Mouse (Mus musculus) CH12F3 (cell line): Measurements from ENCODE around the gene Jtb.

ENCODE experiments used
- in situ Hi-C: fragments of 300-500 bp; cut with MboI; formaldehyde crosslinking; loops from 2 replicates; pipeline ENCODE4 v1.14.3; 2020; ENCODE audit warnings: low sequenced_read_pairs

Jtb gene

DNA sequence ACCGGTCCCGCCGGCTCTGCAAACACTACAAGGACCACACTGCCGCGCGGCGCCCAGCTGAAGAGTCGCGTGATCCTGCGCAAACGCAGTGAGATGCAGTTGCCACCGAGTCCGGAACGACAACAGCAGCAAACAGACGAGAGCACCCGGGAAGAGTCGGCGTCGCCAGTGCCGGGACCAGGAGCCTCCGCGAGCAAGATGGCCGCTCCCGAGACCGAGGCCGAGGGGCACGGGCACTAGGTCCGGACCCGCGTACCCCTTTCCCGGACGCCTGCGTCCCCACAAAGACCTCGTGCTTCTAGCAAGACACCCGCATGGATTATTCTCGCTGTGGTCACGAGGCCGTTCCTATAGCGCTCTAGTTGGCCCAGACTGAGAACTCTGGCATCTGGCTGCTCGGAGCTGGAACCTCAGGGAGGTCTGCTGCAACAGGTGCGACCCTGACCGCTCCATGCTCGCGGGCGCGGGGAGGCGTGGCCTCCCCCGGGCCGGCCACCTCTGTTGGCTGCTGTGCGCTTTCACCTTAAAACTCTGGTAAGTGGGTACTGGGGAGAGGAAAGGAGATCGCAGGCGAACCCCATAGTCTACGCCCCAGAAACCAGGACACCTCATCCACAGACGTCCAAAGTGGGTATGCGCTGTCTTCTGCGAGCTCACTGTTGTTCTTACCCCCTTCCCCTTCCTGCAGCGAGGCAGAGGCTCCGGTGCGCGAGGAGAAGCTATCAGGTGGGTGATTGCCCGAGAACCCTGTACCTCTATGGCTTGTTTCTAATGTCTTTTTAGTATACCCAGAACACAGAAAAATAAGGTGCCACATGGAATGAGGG lies at the start of gene Jtb:
Gene Jtb (plus strand): TSS at position 91 of the 827 bp plus-strand sequence.
- in situ Hi-C loops, result no loop called here

DNA sequence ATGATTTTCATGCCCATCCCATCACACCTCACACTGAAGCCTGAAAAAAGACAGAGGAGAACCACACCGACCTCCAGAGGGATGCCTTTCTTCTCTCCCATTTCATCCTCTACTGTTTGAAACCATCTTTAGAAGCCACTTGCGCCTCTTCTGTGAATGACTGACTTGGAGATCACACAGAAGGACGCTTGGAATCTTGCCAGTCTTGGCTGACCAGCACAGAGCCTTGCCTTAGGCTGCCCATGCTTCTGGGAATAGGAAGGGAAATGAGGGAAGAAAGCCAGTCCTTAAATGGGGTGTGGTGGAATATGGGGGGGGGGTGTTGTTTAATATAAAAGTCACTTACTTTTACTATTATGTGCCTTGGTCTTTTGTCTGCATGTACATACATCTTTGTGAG lies 47.8 kb upstream of the Jtb start:
- in situ Hi-C loops, result no loop called here

DNA sequence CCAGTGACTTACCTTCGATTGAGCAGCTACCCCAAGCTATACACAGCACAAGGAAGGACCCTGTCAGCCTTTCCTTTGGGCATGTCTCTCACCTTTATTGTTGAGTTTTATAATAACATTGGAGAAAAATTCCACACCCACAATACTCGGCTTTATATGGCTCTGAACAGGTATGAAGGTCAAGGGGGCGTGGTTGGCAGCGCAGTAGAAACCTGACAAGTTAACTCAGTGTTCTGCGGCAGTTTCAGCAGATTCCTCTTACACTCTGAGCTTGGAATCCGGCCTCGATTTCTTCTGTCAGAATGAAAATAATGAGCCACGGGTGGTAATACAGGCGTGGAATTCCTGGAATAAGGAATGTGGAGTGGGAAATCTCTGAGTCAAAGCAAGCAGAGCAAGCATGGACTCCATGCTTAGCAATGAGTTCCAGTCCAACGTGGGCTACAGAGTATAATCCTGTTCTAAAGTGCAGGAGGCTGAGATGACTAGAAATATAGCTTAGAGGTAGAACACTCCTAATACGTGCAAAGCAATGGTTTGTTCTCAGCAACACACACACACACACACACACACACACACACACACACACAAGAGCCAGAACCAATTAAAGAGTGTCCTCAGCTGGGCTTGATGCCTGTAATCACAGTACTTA lies 40.4 kb upstream of the Jtb start:
- in situ Hi-C loops, result no loop called here

DNA sequence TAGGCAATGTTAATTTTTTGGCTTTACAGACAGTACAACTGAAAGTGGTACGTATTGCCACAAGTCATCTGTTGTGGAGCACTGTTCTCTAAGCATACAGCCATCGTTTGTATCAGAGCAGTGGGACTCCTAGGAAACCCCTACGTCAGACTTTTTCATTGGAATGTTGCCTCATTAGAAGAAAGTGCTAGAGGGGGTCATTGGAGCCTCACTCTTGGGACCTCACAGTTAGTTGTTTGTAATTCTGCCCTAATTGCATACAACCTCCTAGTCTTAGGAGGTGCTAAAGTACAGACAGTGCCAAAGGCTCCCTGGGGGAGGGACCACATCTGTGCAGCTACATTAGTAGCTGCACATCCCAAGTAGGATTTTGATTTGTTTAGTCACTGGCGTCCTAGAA lies 36.6 kb upstream of the Jtb start:
- in situ Hi-C loops, result no loop called here

DNA sequence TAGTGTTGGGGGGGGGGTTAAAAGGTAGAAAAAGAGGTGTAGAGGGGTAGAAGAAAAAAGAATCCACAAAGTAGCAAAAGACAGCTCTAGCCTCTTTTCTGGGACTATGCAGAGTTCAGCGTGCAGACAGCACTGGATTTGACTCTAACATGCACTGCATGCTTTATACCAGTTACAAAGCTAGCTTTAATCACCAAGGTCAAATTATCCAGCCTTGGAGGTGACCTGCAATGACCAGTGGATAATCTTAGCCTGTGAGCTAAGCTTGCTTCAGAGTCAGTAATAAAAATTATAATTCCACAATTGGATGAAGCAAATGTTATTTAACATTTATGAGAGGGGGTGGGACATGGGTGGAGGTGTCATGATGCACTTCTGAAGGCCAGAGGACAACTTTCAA lies 35.8 kb upstream of the Jtb start:
- in situ Hi-C loops, result no loop called here

DNA sequence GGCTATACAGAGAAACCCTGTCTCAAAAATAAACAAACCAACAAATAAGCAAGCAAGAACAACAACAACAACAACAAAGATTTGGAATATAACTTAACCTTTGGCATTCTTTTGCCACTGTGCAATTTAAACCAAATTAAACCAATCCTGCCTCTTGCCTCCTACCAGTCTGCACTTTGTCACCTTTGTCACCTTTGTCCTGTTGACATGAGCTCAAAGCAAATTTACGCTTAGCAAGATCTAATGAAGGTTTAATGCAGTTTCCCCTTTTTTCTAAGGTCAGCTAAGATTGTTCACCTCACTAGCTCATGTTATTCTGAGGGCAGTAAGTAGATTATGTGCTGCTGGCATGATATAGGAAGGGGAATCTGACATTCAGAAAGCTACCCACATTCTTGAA lies 33.8 kb upstream of the Jtb start:
- in situ Hi-C loops, result no loop called here

DNA sequence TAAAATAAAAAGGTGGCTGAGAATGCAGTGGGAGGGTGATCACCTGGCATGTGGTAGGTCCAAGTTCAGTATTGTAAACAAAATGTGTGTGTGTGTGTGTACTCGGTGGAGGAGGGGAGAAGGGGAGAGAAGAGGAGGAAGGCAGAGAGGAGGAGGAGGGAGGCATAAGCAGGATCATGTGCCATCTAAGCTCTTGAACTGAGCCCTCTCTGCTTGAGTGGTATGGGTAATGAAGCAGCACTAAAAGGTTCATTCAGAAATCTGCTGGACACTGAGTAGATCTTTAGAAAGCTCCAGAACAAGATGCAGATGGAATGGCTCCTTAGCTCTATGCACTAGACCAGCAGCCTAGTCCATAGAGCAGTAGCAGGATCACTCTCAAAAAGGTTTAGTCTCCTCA lies 28.5 kb upstream of the Jtb start:
- in situ Hi-C loops, result no loop called here

DNA sequence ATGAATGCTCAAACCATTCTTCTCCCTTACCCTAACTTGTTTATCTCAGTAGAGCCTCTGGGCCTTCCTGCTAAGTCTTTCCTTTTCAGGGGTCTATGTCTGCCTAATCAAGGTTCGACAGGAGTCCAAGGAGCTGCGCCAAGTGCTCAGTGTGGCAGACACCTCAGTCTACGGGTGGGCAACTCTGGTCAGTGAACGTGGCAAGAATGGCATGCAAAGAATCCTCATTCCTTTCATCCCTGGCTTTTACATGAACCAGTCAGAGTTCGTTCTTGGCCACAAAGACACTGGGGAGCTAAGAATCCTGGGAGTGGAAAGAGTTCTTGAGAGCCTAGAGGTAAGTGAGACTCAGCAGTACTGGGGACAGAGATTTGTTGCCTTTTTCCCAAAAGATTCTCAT lies 27.8 kb upstream of the Jtb start:
- in situ Hi-C loops, result no loop called here

DNA sequence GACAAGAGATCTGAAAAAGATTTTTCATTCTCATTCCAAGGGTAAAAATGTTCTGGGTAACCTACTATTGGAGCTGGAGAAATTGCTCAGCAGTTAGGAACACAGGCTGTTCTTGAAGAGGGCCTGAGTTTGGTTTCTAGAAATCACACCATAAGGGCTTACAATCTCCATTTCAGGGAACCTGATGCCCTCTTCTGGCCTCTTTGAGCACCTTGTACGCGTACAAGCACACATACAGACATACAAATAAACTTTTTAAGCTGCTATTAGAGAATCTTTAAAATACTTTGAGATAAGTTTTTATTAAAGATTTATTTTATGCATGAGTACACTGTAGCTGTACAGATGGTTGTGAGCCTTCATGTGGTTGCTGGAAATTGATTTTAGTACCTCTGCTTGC lies 26.8 kb upstream of the Jtb start:
- in situ Hi-C loops, result no loop called here

DNA sequence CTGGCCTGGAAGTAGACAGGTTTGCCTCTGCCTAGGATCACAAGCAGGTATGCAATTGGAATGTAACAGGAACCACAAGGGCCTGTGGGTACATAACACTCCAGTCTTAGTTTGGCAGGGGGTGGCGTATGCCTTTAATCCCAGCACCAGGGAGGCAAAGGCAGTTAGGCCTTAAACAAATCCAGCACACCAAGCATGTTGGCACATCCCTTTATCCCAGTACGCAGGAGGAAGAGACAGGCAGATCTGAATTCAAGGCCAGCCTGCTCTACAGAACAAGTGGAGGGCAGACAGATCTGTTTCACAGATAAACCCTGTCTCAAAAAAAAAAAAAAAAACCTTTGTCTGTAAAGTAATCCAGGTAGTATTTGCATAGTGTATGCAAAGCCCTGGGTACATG lies 22.7 kb upstream of the Jtb start:
- in situ Hi-C loops, result no loop called here

DNA sequence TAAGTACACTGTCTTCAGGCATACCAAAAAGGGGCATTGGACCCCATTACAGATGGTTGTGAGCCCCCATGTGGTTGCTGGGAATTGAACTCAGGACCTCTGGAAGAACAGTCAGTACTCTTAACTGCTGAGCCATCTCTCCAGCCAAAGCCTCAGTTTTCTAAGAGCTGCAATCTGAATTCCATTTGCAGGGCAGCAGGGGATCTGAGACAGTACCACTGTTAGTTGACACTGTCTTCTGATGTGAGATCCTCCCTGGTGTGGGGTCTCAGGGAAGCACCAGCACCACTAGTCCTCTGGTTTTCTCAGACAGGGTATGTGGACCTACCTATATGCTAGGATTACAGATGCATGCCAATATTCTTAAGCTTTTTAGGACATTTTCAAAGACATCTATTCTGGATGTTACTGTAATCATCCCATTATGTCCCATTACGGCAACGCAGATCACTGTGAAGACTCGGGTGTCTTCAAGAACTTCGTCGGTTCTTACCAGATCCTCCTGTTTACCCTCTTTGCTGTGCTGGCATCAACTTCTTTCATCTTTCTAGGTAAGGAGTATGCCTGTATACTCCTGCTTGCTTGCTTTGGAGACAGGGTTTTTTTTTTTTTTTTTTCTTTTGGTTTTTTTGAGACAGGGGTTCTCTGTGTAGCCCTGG lies 21.4 kb upstream of the Jtb start:
- in situ Hi-C loops, result loop anchor here (10.0 kb wide), 1 partner anchor 165 kb away; no protein-coding TSS in a partner anchor

DNA sequence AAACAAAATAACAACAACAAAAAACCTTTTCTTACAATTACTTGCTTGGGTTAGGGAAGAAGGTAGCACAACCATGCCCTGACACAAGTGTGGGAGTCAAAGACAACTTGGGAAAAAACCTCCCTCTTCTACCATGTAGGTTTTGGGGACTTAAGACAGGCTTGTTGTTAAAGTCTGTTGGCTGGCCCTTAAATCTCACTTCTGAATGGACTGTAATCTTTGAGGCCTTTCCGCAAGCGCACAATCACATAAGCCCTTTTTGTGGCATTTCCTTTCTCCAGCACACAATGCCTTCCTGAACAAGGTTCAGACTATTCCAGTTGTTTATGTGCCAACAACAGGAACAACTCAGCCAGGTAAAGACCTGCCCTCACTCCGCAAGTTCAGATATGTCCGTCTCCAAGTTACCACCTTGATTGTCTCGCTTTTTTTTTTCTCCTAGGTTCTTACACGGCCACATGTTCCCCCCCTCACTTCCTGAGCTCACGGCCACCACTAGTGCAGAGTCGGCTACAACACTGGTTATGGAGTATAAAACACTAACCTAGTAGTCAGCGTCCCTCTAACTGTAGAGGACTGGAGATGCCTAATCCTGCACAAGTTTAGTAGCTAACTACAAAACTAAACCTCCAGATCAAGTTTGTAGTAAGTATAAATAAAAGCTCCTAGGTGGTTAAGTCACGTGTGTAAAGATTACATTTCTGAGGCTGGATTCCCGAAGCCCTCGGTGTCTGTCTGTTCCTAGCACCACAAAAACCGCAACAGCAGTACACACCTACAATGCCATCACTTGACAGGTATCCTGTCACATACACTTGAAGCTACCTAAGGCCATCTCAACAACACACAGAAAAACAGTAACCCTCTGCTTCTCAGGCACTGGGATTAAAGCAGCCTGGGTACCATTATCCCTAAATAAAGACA lies 19.7 kb upstream of the Jtb start:
- in situ Hi-C loops, result loop anchor here (10.0 kb wide), 1 partner anchor 163 kb away; no protein-coding TSS in a partner anchor

DNA sequence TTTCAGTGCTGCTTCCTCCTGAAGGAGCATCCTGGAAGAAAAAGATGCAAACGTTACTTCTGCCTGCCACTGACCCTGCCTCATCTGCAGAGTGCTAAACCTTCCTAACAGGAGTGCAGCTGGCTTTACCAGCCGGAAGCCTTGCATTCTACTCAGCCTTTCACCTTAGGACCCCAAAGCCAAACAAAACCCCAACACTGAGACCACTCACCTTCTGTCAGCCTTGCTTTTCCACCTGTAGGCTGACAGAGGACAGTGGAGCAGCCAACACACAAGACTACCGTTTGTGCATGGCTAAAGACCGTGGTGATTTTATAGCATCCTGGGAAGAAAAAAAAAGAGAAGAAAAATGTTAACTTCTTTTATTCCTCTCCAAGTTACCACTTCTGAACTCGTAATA lies 18.7 kb upstream of the Jtb start:
- in situ Hi-C loops, result loop anchor here (10.0 kb wide), 1 partner anchor 162 kb away; no protein-coding TSS in a partner anchor

DNA sequence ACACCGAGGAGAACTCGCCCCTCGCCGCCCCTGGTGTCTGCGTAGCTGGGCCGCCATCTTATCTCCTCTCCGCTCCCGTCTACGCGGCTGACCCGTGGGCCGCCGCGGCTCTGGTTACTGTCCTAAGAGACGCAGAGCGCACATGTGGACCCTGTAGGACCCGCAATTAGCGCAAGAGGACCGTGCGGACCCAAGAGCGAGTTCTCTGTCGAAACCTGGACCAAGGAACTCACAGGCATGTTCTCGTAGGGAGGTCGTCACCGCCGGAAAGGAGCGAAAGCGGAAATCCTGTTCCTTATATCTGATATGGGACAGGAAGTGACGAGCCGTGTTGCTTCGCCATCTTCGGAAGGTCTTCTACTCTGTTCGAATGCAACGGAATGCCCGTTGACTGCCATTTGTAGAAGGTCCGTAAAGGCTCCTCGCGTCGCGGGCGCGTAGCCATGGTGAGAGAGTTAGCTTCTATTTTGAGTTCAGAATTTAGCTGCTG lies 18.0 kb upstream of the Jtb start, which contains the start of the genes Rps27 and Rab13:
Gene Rps27 (minus strand): TSS at position 275 of the 490 bp plus-strand sequence.
Gene Rab13 (plus strand): TSS at position 319 of the 490 bp plus-strand sequence.
- in situ Hi-C loops, result loop anchor here (10.0 kb wide), 1 partner anchor 161 kb away; no protein-coding TSS in a partner anchor

DNA sequence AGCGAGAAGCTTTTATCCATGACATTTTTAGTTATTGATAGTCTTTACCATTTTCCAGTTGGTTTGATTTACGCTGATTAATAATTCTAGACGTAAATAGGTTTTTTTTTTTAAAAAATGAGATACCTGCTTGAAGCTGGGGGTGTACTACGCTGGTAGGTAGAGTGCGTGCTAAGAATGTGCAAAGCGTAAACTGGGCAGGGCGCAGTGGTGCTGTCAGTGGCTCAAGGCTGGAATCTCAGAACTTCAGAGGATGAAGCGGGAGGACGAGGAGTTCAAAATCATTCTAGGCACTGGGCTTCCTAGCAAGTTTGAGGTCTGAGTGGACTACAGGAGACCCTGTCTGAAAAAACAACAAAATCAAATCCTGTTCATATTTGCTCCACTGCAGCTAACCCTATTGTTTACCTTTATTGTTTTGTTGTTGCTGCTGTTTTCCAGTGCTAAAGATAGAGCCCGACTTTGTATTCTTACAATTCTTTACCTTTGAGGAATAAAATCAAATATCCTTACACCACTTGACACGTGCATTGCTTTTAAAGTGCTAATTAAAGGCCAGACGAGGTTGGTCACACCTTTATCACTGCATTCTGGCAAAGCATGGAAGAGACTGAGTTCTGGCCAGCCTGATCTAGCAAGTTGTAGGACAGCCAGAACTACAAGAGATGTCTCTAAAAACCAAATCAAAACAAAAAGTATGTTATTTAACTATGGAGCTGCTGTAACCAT lies 17.3 kb upstream of the Jtb start:
- in situ Hi-C loops, result loop anchor here (10.0 kb wide), 1 partner anchor 161 kb away; no protein-coding TSS in a partner anchor

DNA sequence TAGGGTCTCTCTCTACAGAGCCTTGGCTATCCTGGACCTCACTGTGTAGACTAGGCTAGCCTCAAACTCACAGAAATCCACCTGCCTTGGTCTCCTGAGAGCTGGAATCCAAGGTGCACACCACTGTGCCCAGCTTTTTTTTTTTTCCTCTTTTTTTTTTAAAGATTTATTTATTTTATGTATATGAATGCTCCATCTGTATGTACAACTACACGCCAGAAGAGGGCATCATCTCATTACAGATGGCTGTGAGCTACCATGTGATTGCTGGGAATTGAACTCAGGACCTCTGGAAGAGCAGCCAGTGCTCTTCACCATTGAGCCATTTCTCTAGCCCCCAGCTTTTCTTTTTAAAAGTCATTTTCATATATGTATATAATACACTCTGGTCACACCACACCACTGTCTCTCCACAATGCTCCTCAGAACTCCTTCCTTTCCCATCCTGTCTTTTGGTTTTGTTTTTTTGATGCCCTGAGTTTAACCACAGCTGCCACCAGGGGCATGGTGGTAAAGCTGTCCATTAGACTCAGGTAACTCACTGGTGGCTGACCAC lies 15.5 kb upstream of the Jtb start:
- in situ Hi-C loops, result loop anchor here (10.0 kb wide), 1 partner anchor 159 kb away; no protein-coding TSS in a partner anchor

DNA sequence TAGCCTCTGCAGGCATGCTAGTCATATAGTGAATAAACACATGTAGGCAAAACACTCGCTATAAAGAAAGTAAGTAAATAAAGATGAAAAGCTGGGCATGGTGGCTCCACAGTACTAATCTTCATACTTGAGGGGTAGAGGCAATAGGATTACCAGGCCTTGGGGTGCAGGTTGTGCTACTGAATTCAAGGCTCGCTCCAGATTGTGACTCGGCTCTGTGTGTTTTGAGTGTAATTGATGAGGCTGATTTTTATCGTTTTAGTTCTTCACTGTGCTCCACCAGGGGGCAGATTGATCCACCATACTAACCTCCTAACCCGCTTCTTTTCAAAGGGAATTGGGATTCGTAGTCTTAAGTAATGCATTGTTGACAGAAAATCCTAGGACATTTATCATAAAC lies 11.3 kb upstream of the Jtb start:
- in situ Hi-C loops, result no loop called here

DNA sequence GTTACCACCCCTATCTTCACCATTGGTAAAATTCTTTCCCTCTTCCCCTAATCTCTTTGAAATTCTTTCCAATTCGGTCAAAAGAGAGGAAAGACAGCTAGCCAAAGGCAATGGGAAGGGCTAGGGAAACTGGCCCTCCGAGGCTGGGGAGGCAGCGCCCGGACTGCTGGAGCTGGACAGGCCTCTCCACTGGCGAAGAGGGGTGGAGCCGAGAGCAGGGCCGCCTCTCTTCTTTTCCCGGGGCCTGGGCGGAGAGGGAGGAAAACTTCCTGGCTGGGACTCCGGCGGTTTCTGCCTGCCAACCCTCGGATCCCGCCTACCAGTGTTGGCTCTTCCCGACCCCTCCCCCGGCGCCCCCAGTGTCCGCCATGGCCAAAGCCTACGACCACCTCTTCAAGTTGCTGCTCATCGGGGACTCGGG lies 10.9 kb upstream of the Jtb start:
- in situ Hi-C loops, result no loop called here

DNA sequence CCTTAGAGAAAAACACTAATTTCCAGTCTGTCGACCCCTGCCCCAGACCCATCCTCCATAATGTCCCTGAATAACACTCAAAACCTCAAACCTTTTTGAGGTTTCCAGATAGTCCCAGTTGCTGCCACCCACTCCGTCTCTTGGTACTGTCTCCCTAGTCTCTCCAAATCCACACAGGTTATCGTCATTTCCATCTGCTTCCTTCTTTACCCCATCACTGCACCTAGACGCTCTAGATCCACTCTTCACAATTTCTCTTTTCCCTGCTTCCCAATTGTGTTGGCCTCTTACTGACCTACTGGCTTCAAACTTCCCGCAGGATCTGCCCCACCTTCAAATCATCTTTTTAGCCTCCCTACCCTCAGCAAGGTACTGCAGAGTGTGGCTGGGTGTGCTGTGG lies 10.3 kb upstream of the Jtb start:
- in situ Hi-C loops, result no loop called here
